Mouse (Mus musculus): ENCODE results near the gene Cela3b. TPM values are rescaled to one million over a fixed set of nuclear protein-coding genes. Genes with fewer than 3 reads are reported as not detected.
A peak's percentile ranks its signal among the peaks of the same experiment; 100 is the strongest.

The Cela3b gene
- polyA plus RNA-seq, 1 experiment from 2014 or later: not detected

GRCm38 (mm10) chr4:137454582-137454981, 24.2 kb upstream of the Cela3b start:
- Histone ChIP-seq H3K4me3 (ENCODE audit: low read depth, low read length) (no peak overlapping the region), H3K36me3 (ENCODE audit: control insufficient read depth, insufficient read depth, low read length) (no peaks in the 10 kb centered on the region), H3K4me2 (no peak overlapping the region), H3K27me3 (ENCODE audit: control insufficient read depth, insufficient read depth, low read length) (no peaks in the 10 kb centered on the region), H3K4me1 (ENCODE audit: control insufficient read depth, insufficient read depth, low read length) (no peaks in the 10 kb centered on the region), H3K9me3 (ENCODE audit: control insufficient read depth, low read length) (no peaks in the 10 kb centered on the region), H3K9ac (ENCODE audit: low read length) (no peak overlapping the region), H3K27ac (ENCODE audit: low read depth, low read length) (no peak overlapping the region)
- WGBS: 92% methylated on average over 14 of the region's 14 CpGs
- DNase-seq (ENCODE audit: low spot score, missing footprints) (peak; percentile 66), ATAC-seq (ENCODE audit: low FRiP score) (no peak)

DNA sequence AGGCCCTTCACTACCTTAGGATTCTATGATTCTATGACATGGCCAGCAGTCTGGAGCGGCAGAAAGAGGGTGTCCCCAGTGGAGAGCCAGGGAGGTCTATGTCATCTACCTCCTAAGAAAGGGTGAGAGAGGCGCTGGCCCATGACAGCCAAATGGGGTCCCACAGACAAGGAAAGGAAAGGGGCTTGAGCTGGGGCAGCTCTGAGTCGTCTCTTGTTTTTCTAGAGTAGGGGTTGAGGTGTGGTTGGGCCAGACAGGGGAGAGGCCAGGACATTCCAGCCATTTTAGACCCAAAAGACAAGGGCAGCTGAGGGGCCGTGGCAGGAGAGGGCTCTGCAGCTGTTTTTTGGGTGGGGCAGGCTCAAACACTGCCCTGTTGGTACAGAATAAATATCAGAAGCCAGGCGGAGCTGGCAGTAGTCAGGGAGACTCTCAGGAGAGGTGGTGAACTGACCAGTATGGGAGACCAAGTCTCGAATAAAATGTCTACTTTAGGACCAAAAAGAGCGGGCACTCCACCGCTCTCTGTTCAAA, 23.0 kb upstream of the Cela3b start, which contains the start of gene 1700013G24Rik:
TSS of gene 1700013G24Rik (plus strand) at position 51 of the 534 bp plus-strand sequence.
- Histone ChIP-seq H3K9ac (ENCODE audit: low read length) (no peak within 1 kb of the TSS), H3K9me3 (ENCODE audit: control insufficient read depth, low read length) (no peaks in the 10 kb centered on the region), H3K27me3 (ENCODE audit: control insufficient read depth, insufficient read depth, low read length) (no peaks in the 10 kb centered on the region), H3K36me3 (ENCODE audit: control insufficient read depth, insufficient read depth, low read length) (no peaks in the 10 kb centered on the region), H3K4me3 (ENCODE audit: low read depth, low read length) (no peak within 1 kb of the TSS), H3K27ac (ENCODE audit: low read depth, low read length) (no peak within 1 kb of the TSS), H3K4me2 (no peak within 1 kb of the TSS), H3K4me1 (ENCODE audit: control insufficient read depth, insufficient read depth, low read length) (no peaks in the 10 kb centered on the region)
- WGBS: 89% methylated on average over 8 of the region's 8 CpGs
- ATAC-seq (ENCODE audit: low FRiP score): no peak
- DNase-seq (ENCODE audit: low spot score, missing footprints): no peak

GRCm38 (mm10) chr4:137452190-137452589, 21.9 kb upstream of the Cela3b start:
- no peaks in the 10 kb centered on the region for H3K36me3 ChIP-seq (ENCODE audit: control insufficient read depth, insufficient read depth, low read length)
- WGBS: 89% methylated on average over 6 of the region's 6 CpGs
- H3K9me3 ChIP-seq (ENCODE audit: control insufficient read depth, low read length): no peaks in the 10 kb centered on the region
- peak; percentile 59 for DNase-seq (ENCODE audit: low spot score, missing footprints)
- no peak overlapping the region for H3K9ac ChIP-seq (ENCODE audit: low read length)
- no peaks in the 10 kb centered on the region for H3K4me1 ChIP-seq (ENCODE audit: control insufficient read depth, insufficient read depth, low read length)
- H3K4me3 ChIP-seq (ENCODE audit: low read depth, low read length): no peak overlapping the region
- H3K27ac ChIP-seq (ENCODE audit: low read depth, low read length): no peak overlapping the region
- no peak overlapping the region for H3K4me2 ChIP-seq
- no peak for ATAC-seq (ENCODE audit: low FRiP score)
- no peaks in the 10 kb centered on the region for H3K27me3 ChIP-seq (ENCODE audit: control insufficient read depth, insufficient read depth, low read length)

DNA sequence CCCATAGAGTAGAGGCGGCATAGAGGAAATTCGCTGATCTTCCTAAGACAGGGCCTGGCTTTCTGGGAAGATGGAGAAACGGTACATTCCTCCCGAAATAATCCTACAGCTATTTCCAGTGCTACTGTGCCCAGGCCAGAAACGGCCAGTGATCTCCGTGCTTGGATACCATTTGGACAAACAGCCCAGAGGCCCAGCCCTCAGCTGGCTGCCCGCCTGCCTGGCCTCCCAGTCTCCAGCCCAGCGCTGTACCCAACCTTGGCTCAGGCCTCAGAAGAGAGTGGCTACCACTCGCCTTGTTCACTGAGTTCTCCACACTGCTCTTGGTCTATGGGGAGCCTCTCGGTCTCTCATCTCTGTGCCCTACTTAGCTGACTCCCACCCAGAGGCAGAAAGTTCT, 19.4 kb upstream of the Cela3b start:
- H3K4me3 ChIP-seq (ENCODE audit: low read depth, low read length): no peak overlapping the region
- H3K9me3 ChIP-seq (ENCODE audit: control insufficient read depth, low read length): no peaks in the 10 kb centered on the region
- no peak overlapping the region for H3K9ac ChIP-seq (ENCODE audit: low read length)
- H3K36me3 ChIP-seq (ENCODE audit: control insufficient read depth, insufficient read depth, low read length): no peaks in the 10 kb centered on the region
- WGBS: 88% methylated on average over 10 of the region's 10 CpGs
- no peak overlapping the region for H3K27ac ChIP-seq (ENCODE audit: low read depth, low read length)
- no peaks in the 10 kb centered on the region for H3K4me1 ChIP-seq (ENCODE audit: control insufficient read depth, insufficient read depth, low read length)
- H3K27me3 ChIP-seq (ENCODE audit: control insufficient read depth, insufficient read depth, low read length): no peaks in the 10 kb centered on the region
- peak; percentile 12 for DNase-seq (ENCODE audit: low spot score, missing footprints)
- no peak for ATAC-seq (ENCODE audit: low FRiP score)
- no peak overlapping the region for H3K4me2 ChIP-seq

DNA sequence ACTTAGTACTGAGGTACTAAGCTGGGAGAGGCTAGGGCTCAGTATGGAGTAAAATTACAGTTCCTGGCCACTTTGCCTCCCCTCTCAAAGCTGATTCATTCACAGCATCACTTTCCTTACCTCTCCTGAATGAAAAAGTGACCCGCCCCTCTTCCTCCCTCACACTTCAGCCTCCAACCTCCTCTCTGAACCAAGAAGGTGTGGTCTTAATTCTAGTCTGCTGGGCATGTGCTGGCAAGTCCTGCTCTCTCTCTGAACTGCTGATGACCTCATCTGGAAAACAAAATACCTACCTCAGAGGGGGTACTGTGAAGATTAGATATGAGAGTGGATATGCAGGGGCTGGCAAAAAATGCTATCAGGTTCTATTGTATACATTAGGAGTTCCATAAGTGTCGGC, 18.8 kb upstream of the Cela3b start:
- ATAC-seq (ENCODE audit: low FRiP score) (no peak), DNase-seq (ENCODE audit: low spot score, missing footprints) (peak; percentile 68)
- Histone ChIP-seq H3K4me2 (no peak overlapping the region), H3K4me1 (ENCODE audit: control insufficient read depth, insufficient read depth, low read length) (no peaks in the 10 kb centered on the region), H3K9ac (ENCODE audit: low read length) (no peak overlapping the region), H3K27ac (ENCODE audit: low read depth, low read length) (no peak overlapping the region), H3K9me3 (ENCODE audit: control insufficient read depth, low read length) (no peaks in the 10 kb centered on the region), H3K4me3 (ENCODE audit: low read depth, low read length) (no peak overlapping the region), H3K27me3 (ENCODE audit: control insufficient read depth, insufficient read depth, low read length) (no peaks in the 10 kb centered on the region), H3K36me3 (ENCODE audit: control insufficient read depth, insufficient read depth, low read length) (no peaks in the 10 kb centered on the region)
- WGBS: 68% methylated on average over 2 of the region's 2 CpGs

DNA sequence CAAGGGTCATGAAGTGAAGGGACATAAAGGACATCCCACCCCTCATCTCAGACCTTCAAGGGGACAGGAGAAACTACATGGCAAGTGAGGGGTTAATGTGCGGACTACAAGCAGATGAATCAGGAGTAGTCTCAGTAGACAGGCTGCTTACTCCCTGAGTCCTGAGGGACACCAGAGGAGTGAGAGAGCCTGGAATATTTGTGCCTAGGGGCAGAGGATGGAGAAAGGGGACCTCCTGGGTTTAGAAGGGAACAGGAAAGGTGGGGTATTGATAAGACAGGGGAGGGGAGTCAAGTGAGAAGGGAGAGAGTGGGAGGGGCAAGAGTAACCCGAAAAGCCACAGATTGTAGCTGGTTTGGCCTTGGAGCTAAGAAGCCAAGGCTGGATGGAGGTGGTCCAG, 18.3 kb upstream of the Cela3b start:
- WGBS: 69% methylated on average over 2 of the region's 2 CpGs
- Histone ChIP-seq H3K4me1 (ENCODE audit: control insufficient read depth, insufficient read depth, low read length) (no peaks in the 10 kb centered on the region), H3K27me3 (ENCODE audit: control insufficient read depth, insufficient read depth, low read length) (no peaks in the 10 kb centered on the region), H3K27ac (ENCODE audit: low read depth, low read length) (no peak overlapping the region), H3K9ac (ENCODE audit: low read length) (no peak overlapping the region), H3K4me3 (ENCODE audit: low read depth, low read length) (no peak overlapping the region), H3K36me3 (ENCODE audit: control insufficient read depth, insufficient read depth, low read length) (no peaks in the 10 kb centered on the region), H3K4me2 (no peak overlapping the region), H3K9me3 (ENCODE audit: control insufficient read depth, low read length) (no peaks in the 10 kb centered on the region)
- ATAC-seq (ENCODE audit: low FRiP score): no peak
- peak; percentile 78 for DNase-seq (ENCODE audit: low spot score, missing footprints)

DNA sequence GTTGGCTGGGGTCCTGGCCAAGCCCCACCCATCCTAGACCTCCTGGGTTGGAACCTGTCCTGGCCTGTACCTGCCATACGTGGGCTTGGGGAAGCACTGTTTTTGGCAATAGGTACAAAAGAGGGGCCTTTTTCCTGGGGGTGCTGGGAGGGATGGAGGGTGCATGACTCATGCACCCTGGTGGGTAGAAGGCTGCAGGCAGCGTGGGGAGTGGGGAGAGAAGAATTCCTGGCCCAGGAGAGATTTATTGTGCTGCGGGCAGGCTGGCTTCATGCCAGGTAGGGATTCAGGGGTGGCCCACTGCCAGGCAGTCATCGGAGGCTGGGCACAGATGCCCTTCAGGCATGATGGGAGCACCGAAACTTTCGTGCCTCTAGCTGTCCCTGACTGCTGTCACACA, 17.9 kb upstream of the Cela3b start:
- Histone ChIP-seq H3K9ac (ENCODE audit: low read length) (no peak overlapping the region), H3K4me1 (ENCODE audit: control insufficient read depth, insufficient read depth, low read length) (no peaks in the 10 kb centered on the region), H3K9me3 (ENCODE audit: control insufficient read depth, low read length) (no peaks in the 10 kb centered on the region), H3K4me3 (ENCODE audit: low read depth, low read length) (no peak overlapping the region), H3K27ac (ENCODE audit: low read depth, low read length) (no peak overlapping the region), H3K27me3 (ENCODE audit: control insufficient read depth, insufficient read depth, low read length) (no peaks in the 10 kb centered on the region), H3K4me2 (no peak overlapping the region), H3K36me3 (ENCODE audit: control insufficient read depth, insufficient read depth, low read length) (no peaks in the 10 kb centered on the region)
- 72% methylated on average over 6 of the region's 6 CpGs for WGBS
- ATAC-seq (ENCODE audit: low FRiP score) (no peak), DNase-seq (ENCODE audit: low spot score, missing footprints) (peak; percentile 23)

GRCm38 (mm10) chr4:137447363-137448196, 17.2 kb upstream of the Cela3b start:
- H3K9ac ChIP-seq (ENCODE audit: low read length): no peak overlapping the region
- ATAC-seq (ENCODE audit: low FRiP score) (no peak), DNase-seq (ENCODE audit: low spot score, missing footprints) (peak; percentile 79)
- H3K27me3 ChIP-seq (ENCODE audit: control insufficient read depth, insufficient read depth, low read length): no peaks in the 10 kb centered on the region
- 70% methylated on average over 7 of the region's 7 CpGs for WGBS
- H3K27ac ChIP-seq (ENCODE audit: low read depth, low read length): no peak overlapping the region
- H3K4me1 ChIP-seq (ENCODE audit: control insufficient read depth, insufficient read depth, low read length): no peaks in the 10 kb centered on the region
- no peak overlapping the region for H3K4me2 ChIP-seq
- H3K9me3 ChIP-seq (ENCODE audit: control insufficient read depth, low read length): no peaks in the 10 kb centered on the region
- H3K36me3 ChIP-seq (ENCODE audit: control insufficient read depth, insufficient read depth, low read length): no peaks in the 10 kb centered on the region
- H3K4me3 ChIP-seq (ENCODE audit: low read depth, low read length): no peak overlapping the region

DNA sequence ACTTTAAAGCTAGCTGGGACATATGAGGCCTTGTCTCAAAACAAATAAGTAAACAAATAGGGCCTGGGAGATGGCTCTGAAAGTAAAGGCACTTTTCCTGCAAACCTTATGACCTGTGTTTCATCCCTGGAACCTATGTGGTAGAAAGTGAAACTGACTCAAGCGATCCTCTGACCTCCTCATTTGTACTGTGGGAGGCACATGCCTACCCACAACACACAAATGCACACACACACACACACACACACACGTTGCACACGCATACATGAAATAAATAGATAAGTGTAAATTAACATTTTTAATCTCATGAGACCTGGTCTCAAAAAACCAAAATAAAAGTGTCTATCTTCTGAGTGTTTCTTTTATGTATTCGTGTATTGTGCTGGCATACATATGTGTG, 15.5 kb upstream of the Cela3b start:
- Histone ChIP-seq H3K9me3 (ENCODE audit: control insufficient read depth, low read length) (no peaks in the 10 kb centered on the region), H3K27me3 (ENCODE audit: control insufficient read depth, insufficient read depth, low read length) (no peaks in the 10 kb centered on the region), H3K4me1 (ENCODE audit: control insufficient read depth, insufficient read depth, low read length) (no peaks in the 10 kb centered on the region), H3K4me3 (ENCODE audit: low read depth, low read length) (no peak overlapping the region), H3K9ac (ENCODE audit: low read length) (no peak overlapping the region), H3K27ac (ENCODE audit: low read depth, low read length) (no peak overlapping the region), H3K36me3 (ENCODE audit: control insufficient read depth, insufficient read depth, low read length) (no peaks in the 10 kb centered on the region), H3K4me2 (no peak overlapping the region)
- ATAC-seq (ENCODE audit: low FRiP score) (no peak), DNase-seq (ENCODE audit: low spot score, missing footprints) (peak; percentile 41)
- 89% methylated on average over 4 of the region's 4 CpGs for WGBS

Data from midbrain, embryonic 11.5 days (tissue).